Mouse (Mus musculus): Measurements from ENCODE around the gene Paqr4. TPM values are rescaled to one million over a fixed set of nuclear protein-coding genes. Genes with fewer than 3 reads are reported as not detected.

Gene Paqr4
- polyA plus RNA-seq, 1 experiment from 2014 or later: 29.5 TPM

DNA sequence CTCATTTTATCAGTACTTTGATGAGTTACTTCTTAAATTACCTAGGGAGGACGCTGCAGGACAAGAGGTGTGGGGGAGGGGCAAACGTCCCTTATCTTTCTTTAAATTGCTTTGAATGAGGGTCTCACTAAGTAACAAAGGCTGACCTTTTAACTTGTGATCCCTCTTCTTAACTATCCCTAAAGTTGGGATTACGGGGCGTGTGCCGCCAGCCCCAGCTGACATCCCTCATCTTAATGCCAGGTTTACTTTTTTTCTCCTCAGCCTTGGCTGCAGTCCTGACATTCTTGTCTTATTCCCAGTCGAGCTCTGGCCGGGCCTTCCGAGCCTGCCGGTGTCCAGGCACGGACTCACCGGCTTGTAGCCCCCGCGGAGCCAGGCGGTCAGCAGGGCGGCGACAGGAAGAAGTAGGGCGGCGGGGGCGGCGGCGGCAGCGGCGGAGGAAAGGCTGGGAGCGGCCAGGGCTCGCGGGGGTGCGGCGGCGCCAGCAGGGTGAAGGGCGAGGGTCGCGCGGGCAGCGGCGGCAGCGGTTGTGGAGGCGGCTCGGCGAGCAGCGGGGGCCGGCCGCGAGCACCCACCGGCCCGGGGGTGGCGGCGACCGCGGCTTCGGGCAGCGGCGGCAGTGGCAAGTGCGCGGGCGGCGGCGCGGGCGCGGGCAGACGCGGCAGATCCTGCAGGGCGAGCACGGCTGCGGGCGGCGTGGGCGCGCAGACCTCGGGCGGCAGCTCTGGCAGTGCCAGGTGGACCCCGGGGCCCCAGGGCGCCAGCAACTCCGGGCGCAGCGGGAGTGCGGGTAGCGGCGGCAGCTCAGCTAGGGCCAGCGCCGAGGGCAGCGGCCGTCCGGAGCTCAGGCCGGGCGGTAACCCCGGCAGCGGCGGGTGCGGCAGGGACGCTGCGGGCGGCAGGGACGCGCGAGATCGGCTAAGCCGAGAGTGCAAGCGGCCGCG, 41.3 kb downstream of the Paqr4 start:
- Histone ChIP-seq H3K4me3 (ENCODE audit: low read depth, low read length) (peak overlapping the region; percentile 67), H3K36me3 (ENCODE audit: control insufficient read depth, insufficient read depth, low read length) (no peaks in the 10 kb centered on the region), H3K27me3 (ENCODE audit: control insufficient read depth, insufficient read depth, low read length) (peaks cover 22% of the 10 kb centered on the region), H3K4me1 (ENCODE audit: control insufficient read depth, insufficient read depth, low read length) (no peaks in the 10 kb centered on the region; the same call in 1 of the 2 replicates), H3K27ac (ENCODE audit: low read depth, low read length) (no peak overlapping the region), H3K9me3 (ENCODE audit: control insufficient read depth, low read length) (no peaks in the 10 kb centered on the region), H3K4me2 (peak overlapping the region; percentile 99), H3K9ac (ENCODE audit: low read length) (peak overlapping the region; percentile 54)
- under 1% methylated on average over 77 of the region's 101 CpGs for WGBS
- DNase-seq (ENCODE audit: low spot score, missing footprints) (peak; percentile 92), ATAC-seq (ENCODE audit: low FRiP score) (peak; percentile 79)

- no peak overlapping the region for H3K4me2 ChIP-seq
- DNase-seq (ENCODE audit: low spot score, missing footprints) (no peak), ATAC-seq (ENCODE audit: low FRiP score) (no peak)
- no peak overlapping the region for H3K4me3 ChIP-seq (ENCODE audit: low read depth, low read length)
- H3K36me3 ChIP-seq (ENCODE audit: control insufficient read depth, insufficient read depth, low read length): no peaks in the 10 kb centered on the region
- 15% methylated on average over 3 of the region's 3 CpGs for WGBS
- peaks cover 22% of the 10 kb centered on the region for H3K27me3 ChIP-seq (ENCODE audit: control insufficient read depth, insufficient read depth, low read length)
- H3K9ac ChIP-seq (ENCODE audit: low read length): no peak overlapping the region
- no peaks in the 10 kb centered on the region for H3K9me3 ChIP-seq (ENCODE audit: control insufficient read depth, low read length)
- H3K4me1 ChIP-seq (ENCODE audit: control insufficient read depth, insufficient read depth, low read length): no peaks in the 10 kb centered on the region; the same call in 1 of the 2 replicates
- H3K27ac ChIP-seq (ENCODE audit: low read depth, low read length): no peak overlapping the region
These were observed 44.9 kb downstream of the Paqr4 start for GRCm38 (mm10) chr17:23695801-23696200.

- no peak for ATAC-seq (ENCODE audit: low FRiP score)
These were observed 46.2 kb downstream of the Paqr4 start for GRCm38 (mm10) chr17:23694491-23694890.

More at GRCm38 (mm10) chr17:23694491-23694890, 46.2 kb downstream of the Paqr4 start:
- no peak overlapping the region for H3K9ac ChIP-seq (ENCODE audit: low read length)
- no peaks in the 10 kb centered on the region; the same call in 1 of the 2 replicates for H3K4me1 ChIP-seq (ENCODE audit: control insufficient read depth, insufficient read depth, low read length)
- 74% methylated on average over 1 of the region's 1 CpGs for WGBS
- H3K27me3 ChIP-seq (ENCODE audit: control insufficient read depth, insufficient read depth, low read length): peaks cover 15% of the 10 kb centered on the region
- H3K9me3 ChIP-seq (ENCODE audit: control insufficient read depth, low read length): no peaks in the 10 kb centered on the region
- H3K27ac ChIP-seq (ENCODE audit: low read depth, low read length): no peak overlapping the region
- H3K4me2 ChIP-seq: no peak overlapping the region
- DNase-seq (ENCODE audit: low spot score, missing footprints): no peak
- no peak overlapping the region for H3K4me3 ChIP-seq (ENCODE audit: low read depth, low read length)
- H3K36me3 ChIP-seq (ENCODE audit: control insufficient read depth, insufficient read depth, low read length): no peaks in the 10 kb centered on the region

Other genes starting within 250 kb of the Paqr4 start
- 17.5 and 19.9 TPM in 2 replicates for gene Zfp213, start 176.6 kb downstream of the Paqr4 start, polyA plus RNA-seq (2014; fragmentation: Nextera tagmentation; extraction: Ambion mirVana)
- gene Zfp13, start 141.4 kb downstream of the Paqr4 start, polyA plus RNA-seq (2014; fragmentation: Nextera tagmentation; extraction: Ambion mirVana): 16.3 and 16.5 TPM in 2 replicates
- gene Zscan10, start 140.0 kb downstream of the Paqr4 start, polyA plus RNA-seq (2014; fragmentation: Nextera tagmentation; extraction: Ambion mirVana): 0.22 TPM in 1 of 2 replicates, not detected in the other
- gene Mmp25, start 95.6 kb downstream of the Paqr4 start, polyA plus RNA-seq (2014; fragmentation: Nextera tagmentation; extraction: Ambion mirVana): 0.43 and 0.61 TPM in 2 replicates
- 0.14 and 0.19 TPM in 2 replicates for gene Bicdl2, start 80.4 kb downstream of the Paqr4 start, polyA plus RNA-seq (2014; fragmentation: Nextera tagmentation; extraction: Ambion mirVana)
- gene Hcfc1r1, start 67.3 kb downstream of the Paqr4 start, polyA plus RNA-seq (2014; fragmentation: Nextera tagmentation; extraction: Ambion mirVana): 37.4 and 40.6 TPM in 2 replicates
- gene Thoc6, start 67.0 kb downstream of the Paqr4 start, polyA plus RNA-seq (2014; fragmentation: Nextera tagmentation; extraction: Ambion mirVana): 55.1 and 57.0 TPM in 2 replicates
- gene Tnfrsf12a, start 63.4 kb downstream of the Paqr4 start, polyA plus RNA-seq (2014; fragmentation: Nextera tagmentation; extraction: Ambion mirVana): 2.0 and 2.2 TPM in 2 replicates
- 2.3 and 2.5 TPM in 2 replicates for gene Cldn6, start 61.6 kb downstream of the Paqr4 start, polyA plus RNA-seq (2014; fragmentation: Nextera tagmentation; extraction: Ambion mirVana)
- gene Cldn9, start 56.8 kb downstream of the Paqr4 start, polyA plus RNA-seq (2014; fragmentation: Nextera tagmentation; extraction: Ambion mirVana): 0.58 and 0.82 TPM in 2 replicates
- not detected in 2 replicates for gene 1520401A03Rik, start 18.1 kb downstream of the Paqr4 start, polyA plus RNA-seq (2014; fragmentation: Nextera tagmentation; extraction: Ambion mirVana)
- 29.3 and 33.7 TPM in 2 replicates for gene Pkmyt1, start 14.5 kb downstream of the Paqr4 start, polyA plus RNA-seq (2014; fragmentation: Nextera tagmentation; extraction: Ambion mirVana)
- gene Kremen2, start 5.0 kb upstream of the Paqr4 start, polyA plus RNA-seq (2014; fragmentation: Nextera tagmentation; extraction: Ambion mirVana): 0.58 and 0.63 TPM in 2 replicates
- 125 and 142 TPM in 2 replicates for gene Flywch1, start 30.7 kb upstream of the Paqr4 start, polyA plus RNA-seq (2014; fragmentation: Nextera tagmentation; extraction: Ambion mirVana)
- 20.4 and 20.9 TPM in 2 replicates for gene Flywch2, start 45.2 kb upstream of the Paqr4 start, polyA plus RNA-seq (2014; fragmentation: Nextera tagmentation; extraction: Ambion mirVana)
- gene Srrm2, start 49.7 kb upstream of the Paqr4 start, polyA plus RNA-seq (2014; fragmentation: Nextera tagmentation; extraction: Ambion mirVana): 408 and 439 TPM in 2 replicates
- 1,062 and 1,170 TPM in 2 replicates for gene Elob, start 88.3 kb upstream of the Paqr4 start, polyA plus RNA-seq (2014; fragmentation: Nextera tagmentation; extraction: Ambion mirVana)
- 0.27 TPM in 1 of 2 replicates, not detected in the other for gene Prss33, start 95.2 kb upstream of the Paqr4 start, polyA plus RNA-seq (2014; fragmentation: Nextera tagmentation; extraction: Ambion mirVana)
- not detected in 2 replicates for gene Prss32, start 103.0 kb upstream of the Paqr4 start, polyA plus RNA-seq (2014; fragmentation: Nextera tagmentation; extraction: Ambion mirVana)
- gene Prss41, start 103.3 kb upstream of the Paqr4 start, polyA plus RNA-seq (2014; fragmentation: Nextera tagmentation; extraction: Ambion mirVana): 0.41 and 0.81 TPM in 2 replicates
- gene Prss21, start 127.2 kb upstream of the Paqr4 start, polyA plus RNA-seq (2014; fragmentation: Nextera tagmentation; extraction: Ambion mirVana): not detected in 2 replicates
- gene Dcpp1, start 140.0 kb upstream of the Paqr4 start, polyA plus RNA-seq (2014; fragmentation: Nextera tagmentation; extraction: Ambion mirVana): not detected in 2 replicates
- not detected in 2 replicates for gene Dcpp2, start 140.0 kb upstream of the Paqr4 start, polyA plus RNA-seq (2014; fragmentation: Nextera tagmentation; extraction: Ambion mirVana)
- not detected in 2 replicates for gene Dcpp3, start 176.6 kb upstream of the Paqr4 start, polyA plus RNA-seq (2014; fragmentation: Nextera tagmentation; extraction: Ambion mirVana)
- not detected in 2 replicates for gene Sbp, start 200.8 kb upstream of the Paqr4 start, polyA plus RNA-seq (2014; fragmentation: Nextera tagmentation; extraction: Ambion mirVana)
- not detected in 2 replicates for gene Sbpl, start 214.4 kb upstream of the Paqr4 start, polyA plus RNA-seq (2014; fragmentation: Nextera tagmentation; extraction: Ambion mirVana)
- not detected in 2 replicates for gene Prss30, start 239.7 kb upstream of the Paqr4 start, polyA plus RNA-seq (2014; fragmentation: Nextera tagmentation; extraction: Ambion mirVana)

Data from midbrain, embryonic 11.5 days (tissue).